23 mouse cellular contexts compared by ENCODE assay signal in genomic region chr14:12079833-12080401, GRCm38 (mm10).
A peak's percentile ranks its signal among the peaks of the same experiment; 100 is the strongest.
DNase-seq lines count a peak whose midpoint lies in the region; ATAC-seq and TF ChIP-seq lines count a peak whose summit lies in the region.
"Had no signal": no experiment of that assay in that cellular context is flagged by ENCODE, and none has a peak within 500 bp of the region (broad histone marks: within the 10 kb centered on the region; RNA-seq: fewer than 3 reads in every experiment).

No protein-coding gene starts in this region.

- 5% methylated on average over 4 of the region's 4 CpGs for WGBS in forebrain, embryonic 14.5 days
- 5% methylated on average over 4 of the region's 4 CpGs for WGBS in forebrain, embryonic 13.5 days
- 30% methylated on average over 4 of the region's 4 CpGs for WGBS in hindbrain, embryonic 14.5 days
- WGBS in neural tube, embryonic 13.5 days = 15% methylated on average over 4 of the region's 4 CpGs

- H3K9ac ChIP-seq in forebrain, embryonic 14.5 days (ENCODE audit: low read length) = no peak overlapping the region
- no peak overlapping the region for H3K9ac ChIP-seq in forebrain, embryonic 13.5 days
- no peak overlapping the region for H3K9ac ChIP-seq in hindbrain, embryonic 14.5 days
- no peak overlapping the region for H3K9ac ChIP-seq in neural tube, embryonic 13.5 days
- H3K9ac ChIP-seq: kidney, embryonic 15.5 days; liver, embryonic 13.5 days; midbrain, embryonic 13.5 days; stomach, embryonic 15.5 days had no signal

- H3K9me3 ChIP-seq in forebrain, embryonic 14.5 days (replicated peaks; ENCODE audit: control insufficient read depth, low read length) = no peaks in the 10 kb centered on the region
- no peaks in the 10 kb centered on the region for H3K9me3 ChIP-seq in forebrain, embryonic 13.5 days (replicated peaks)
- H3K9me3 ChIP-seq in hindbrain, embryonic 14.5 days (ENCODE audit: control insufficient read depth, low read length) = no peaks in the 10 kb centered on the region
- H3K9me3 ChIP-seq in neural tube, embryonic 13.5 days = no peaks in the 10 kb centered on the region
- H3K9me3 ChIP-seq: heart, embryonic 10.5 days; kidney, embryonic 15.5 days; liver, embryonic 13.5 days; midbrain, embryonic 13.5 days; stomach, embryonic 15.5 days had no signal

- no peak overlapping the region for H3K27ac ChIP-seq in forebrain, embryonic 14.5 days (ENCODE audit: low read depth, low read length)
- H3K27ac ChIP-seq in forebrain, embryonic 13.5 days = no peak overlapping the region
- peak overlapping the region; percentile 33; the same call in 1 of the 2 replicates for H3K27ac ChIP-seq in hindbrain, embryonic 14.5 days
- peak overlapping the region; percentile 59 for H3K27ac ChIP-seq in neural tube, embryonic 13.5 days (replicated peaks)
- H3K27ac ChIP-seq: heart, embryonic 10.5 days; kidney, embryonic 15.5 days; left cerebral cortex, adult 2 months; liver, embryonic 13.5 days; midbrain, embryonic 13.5 days; stomach, embryonic 15.5 days had no signal

- 0 out of 2 replicates have a peak, but pooled peaks have one; percentile 21 for ATAC-seq in forebrain, embryonic 14.5 days
- ATAC-seq in forebrain, embryonic 13.5 days = no peak; the same call in 1 of the 2 replicates
- peak; percentile 58; the same call in 1 of the 2 replicates for ATAC-seq in hindbrain, embryonic 14.5 days (ENCODE audit: low FRiP score)
- peak; percentile 74 for ATAC-seq in neural tube, embryonic 13.5 days (ENCODE audit: low read depth)
- no peak for ATAC-seq in monocyte, adult 5-6 weeks (replicated peaks; ENCODE audit: insufficient number of reproducible peaks, low FRiP score, low TSS enrichment, poor library complexity, severe bottlenecking)
- ATAC-seq: CD4-positive, CD25-positive, alpha-beta regulatory T cell, adult 4 months; intestine, postnatal 0 days; midbrain, embryonic 13.5 days; Patski had no signal

- no peak overlapping the region for H3K4me3 ChIP-seq in forebrain, embryonic 14.5 days (ENCODE audit: low read depth, low read length)
- H3K4me3 ChIP-seq in forebrain, embryonic 13.5 days = no peak overlapping the region
- no peak overlapping the region for H3K4me3 ChIP-seq in hindbrain, embryonic 14.5 days (replicated peaks; ENCODE audit: low read length)
- H3K4me3 ChIP-seq in neural tube, embryonic 13.5 days = no peak overlapping the region
- H3K4me3 ChIP-seq: heart, embryonic 10.5 days; kidney, embryonic 15.5 days; left cerebral cortex, adult 2 months; liver, embryonic 13.5 days; midbrain, embryonic 13.5 days; stomach, embryonic 15.5 days had no signal

- no peaks in the 10 kb centered on the region for H3K27me3 ChIP-seq in forebrain, embryonic 14.5 days (replicated peaks; ENCODE audit: control insufficient read depth, insufficient read depth, low read length)
- H3K27me3 ChIP-seq in forebrain, embryonic 13.5 days = no peaks in the 10 kb centered on the region
- H3K27me3 ChIP-seq in hindbrain, embryonic 14.5 days (ENCODE audit: control insufficient read depth, insufficient read depth, low read length) = no peaks in the 10 kb centered on the region
- no peaks in the 10 kb centered on the region for H3K27me3 ChIP-seq in neural tube, embryonic 13.5 days
- H3K27me3 ChIP-seq: kidney, embryonic 15.5 days; liver, embryonic 13.5 days; midbrain, embryonic 13.5 days; Patski; stomach, embryonic 15.5 days had no signal

- TF ChIP-seq CTCF in brain, embryonic 14.5 days (IDR thresholded peaks at IDR 0.05; ENCODE audit: borderline replicate concordance, extremely low read depth, insufficient read depth, insufficient read length) = no peak

- DNase-seq in forebrain, embryonic 14.5 days (ENCODE audit: low spot score) = peak; percentile 20
- peak; percentile 43 for DNase-seq in brain, embryonic 14.5 days (ENCODE audit: low read depth)
- no peak for DNase-seq in hindbrain, embryonic 14.5 days (ENCODE audit: low spot score)
- no peak for DNase-seq in kidney, postnatal 14 days
- no peak for DNase-seq in heart, postnatal 4 days
- DNase-seq: adrenal gland, postnatal 36 days; cerebellum, adult 11 months; cerebellum, postnatal 10 days; liver, embryonic 13.5 days; lung, adult 2 months; lung, postnatal 14 days; thymus, postnatal 25 days had no signal

- TF ChIP-seq POLR2A in brain, embryonic 14.5 days (IDR thresholded peaks at IDR 0.05; ENCODE audit: borderline replicate concordance, extremely low read depth, insufficient read depth, insufficient read length, poor library complexity, severe bottlenecking) = no peak

- H3K4me1 ChIP-seq in forebrain, embryonic 14.5 days (ENCODE audit: control insufficient read depth, insufficient read depth, low read length) = peaks cover 5% of the 10 kb centered on the region; the same call in 1 of the 2 replicates
- peaks cover 26% of the 10 kb centered on the region for H3K4me1 ChIP-seq in forebrain, embryonic 13.5 days
- H3K4me1 ChIP-seq in hindbrain, embryonic 14.5 days (replicated peaks; ENCODE audit: control insufficient read depth, insufficient read depth, low read length) = peaks cover 22% of the 10 kb centered on the region
- peaks cover 49% of the 10 kb centered on the region for H3K4me1 ChIP-seq in neural tube, embryonic 13.5 days (replicated peaks)

- no peak overlapping the region for H3K4me2 ChIP-seq in forebrain, embryonic 14.5 days (ENCODE audit: low read length)
- no peak overlapping the region for H3K4me2 ChIP-seq in forebrain, embryonic 13.5 days
- H3K4me2 ChIP-seq in hindbrain, embryonic 14.5 days (replicated peaks) = no peak overlapping the region
- H3K4me2 ChIP-seq in neural tube, embryonic 13.5 days = no peak overlapping the region
- H3K4me2 ChIP-seq: kidney, embryonic 15.5 days; liver, embryonic 13.5 days; midbrain, embryonic 13.5 days; stomach, embryonic 15.5 days had no signal

- no peaks in the 10 kb centered on the region for H3K36me3 ChIP-seq in forebrain, embryonic 14.5 days (ENCODE audit: control insufficient read depth, insufficient read depth, low read length)
- H3K36me3 ChIP-seq in forebrain, embryonic 13.5 days (ENCODE audit: poor library complexity, severe bottlenecking) = no peaks in the 10 kb centered on the region
- H3K36me3 ChIP-seq in hindbrain, embryonic 14.5 days (replicated peaks; ENCODE audit: control insufficient read depth, insufficient read depth) = no peaks in the 10 kb centered on the region
- H3K36me3 ChIP-seq in neural tube, embryonic 13.5 days = no peaks in the 10 kb centered on the region
- H3K36me3 ChIP-seq: heart, embryonic 10.5 days; kidney, embryonic 15.5 days; liver, embryonic 13.5 days; midbrain, embryonic 13.5 days; stomach, embryonic 15.5 days had no signal

Comparison
In these comparisons a context has a peak if more than half of its experiments do, and no peak if none do; other contexts are left out.
1. ATAC-seq: peak in forebrain, embryonic 14.5 days (single experiment), hindbrain, embryonic 14.5 days (single experiment) and neural tube, embryonic 13.5 days (single experiment); none in forebrain, embryonic 13.5 days (single experiment) and monocyte, adult 5-6 weeks (single experiment).
2. DNase-seq: peak in forebrain, embryonic 14.5 days (single experiment) and brain, embryonic 14.5 days (single experiment); none in hindbrain, embryonic 14.5 days (single experiment), kidney, postnatal 14 days (single experiment) and heart, postnatal 4 days (single experiment).
3. H3K27ac ChIP-seq: peak in hindbrain, embryonic 14.5 days (single experiment) and neural tube, embryonic 13.5 days (single experiment); none in forebrain, embryonic 14.5 days (single experiment) and forebrain, embryonic 13.5 days (single experiment).